In the genomic region with DNA sequence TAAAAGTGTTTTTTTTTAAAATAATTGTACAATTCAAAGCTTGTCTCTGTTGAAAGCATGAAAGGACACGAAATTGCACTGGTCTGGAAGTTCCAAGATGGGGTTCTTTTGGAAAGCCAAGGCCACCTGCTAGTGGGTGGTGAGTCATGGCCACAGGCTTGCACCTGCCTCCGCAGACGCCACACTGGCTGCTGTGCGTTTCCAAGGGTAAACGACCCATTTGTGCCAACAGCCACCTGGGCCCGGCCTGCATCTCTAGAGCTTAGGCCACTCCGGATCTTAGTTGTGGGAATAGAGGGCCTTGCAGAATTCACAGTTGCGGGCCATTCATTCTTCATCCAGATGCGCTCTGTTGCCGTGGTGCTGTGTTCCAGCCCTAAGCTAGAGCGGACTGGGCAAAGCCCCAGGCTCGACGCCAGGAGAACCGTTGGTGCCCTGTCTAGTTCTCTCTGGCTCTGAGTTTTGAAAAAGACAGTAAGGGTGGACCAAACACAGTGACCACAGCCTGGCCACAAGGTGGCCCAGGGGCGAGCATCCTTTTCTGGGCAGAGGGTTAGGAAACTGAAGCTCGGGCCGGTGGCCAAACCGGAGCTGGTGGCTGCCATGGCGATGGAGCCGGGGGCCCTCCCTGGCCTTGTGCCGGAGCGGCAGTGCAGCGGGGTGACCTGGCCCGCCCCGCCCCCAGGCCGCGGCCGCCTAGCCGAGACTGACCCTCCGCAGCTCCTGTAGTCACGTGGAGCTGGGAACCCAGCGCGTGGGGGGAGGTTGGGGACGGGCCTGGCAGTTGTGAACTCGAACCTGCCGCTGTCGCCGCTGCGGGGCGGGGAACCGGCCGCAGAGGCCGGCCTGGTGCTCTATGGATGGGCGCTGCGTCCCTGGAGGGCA, we compare ENCODE assay signal across 9 mouse cellular contexts. TPM values are rescaled to one million over a fixed set of nuclear protein-coding genes. Genes with fewer than 3 reads are reported as not detected.
A peak's percentile ranks its signal among the peaks of the same experiment; 100 is the strongest.
DNase-seq lines count a peak whose midpoint lies in the region; ATAC-seq and TF ChIP-seq lines count a peak whose summit lies in the region.
"Had no signal": no experiment of that assay in that cellular context is flagged by ENCODE, and none has a peak within 500 bp of the region (broad histone marks: within the 10 kb centered on the region; RNA-seq: fewer than 3 reads in every experiment).

A gene (plus strand): TSS at position 726 of the 885 bp plus-strand sequence.
A gene (plus strand): TSS at position 784 of the 885 bp plus-strand sequence.

- peak within 1 kb of the TSS; percentile 72 for H3K4me3 ChIP-seq in bone marrow macrophage, adult 2 months (ENCODE audit: insufficient read depth, low read length)
- H3K4me3 ChIP-seq in heart, embryonic 13.5 days = peak within 1 kb of the TSS; percentile 85
- peak within 1 kb of the TSS; percentile 69 for H3K4me3 ChIP-seq in kidney, postnatal 0 days (replicated peaks; ENCODE audit: low read depth, low read length)
- peak within 1 kb of the TSS; percentile 96 for H3K4me3 ChIP-seq in liver, adult 2 months (ENCODE audit: insufficient read depth, low read depth, low read length)

- H3K9me3 ChIP-seq in heart, embryonic 13.5 days = peaks cover 31% of the 10 kb centered on the region
- H3K9me3 ChIP-seq in kidney, postnatal 0 days (replicated peaks; ENCODE audit: low read length) = peaks cover 4% of the 10 kb centered on the region

- peaks cover 36% of the 10 kb centered on the region for H3K79me2 ChIP-seq in liver, adult 2 months (ENCODE audit: control insufficient read depth, insufficient read depth, low read length)

- peak within 1 kb of the TSS; percentile 80 for H3K4me2 ChIP-seq in heart, embryonic 13.5 days
- peak within 1 kb of the TSS; percentile 79 for H3K4me2 ChIP-seq in kidney, postnatal 0 days (ENCODE audit: low read length)

- H3K27me3 ChIP-seq in heart, embryonic 13.5 days (replicated peaks) = no peaks in the 10 kb centered on the region
- H3K27me3 ChIP-seq in kidney, postnatal 0 days (ENCODE audit: insufficient read depth, low read length) = no peaks in the 10 kb centered on the region
- H3K27me3 ChIP-seq in liver, adult 2 months (ENCODE audit: control insufficient read depth, insufficient read depth, low read length) = no peaks in the 10 kb centered on the region

- H3K9ac ChIP-seq in heart, embryonic 13.5 days = peak within 1 kb of the TSS; percentile 97
- peak within 1 kb of the TSS; percentile 84 for H3K9ac ChIP-seq in kidney, postnatal 0 days (ENCODE audit: low read depth, low read length)
- H3K9ac ChIP-seq in liver, adult 2 months (ENCODE audit: low read depth, low read length) = peak within 1 kb of the TSS; percentile 99

- ATAC-seq in heart, embryonic 13.5 days (ENCODE audit: extremely low read depth, insufficient number of reproducible peaks, low FRiP score, low TSS enrichment) = peak; percentile 77
- ATAC-seq in kidney, postnatal 0 days (replicated peaks; ENCODE audit: low FRiP score, low read depth) = peak; percentile 93

- peak within 1 kb of the TSS; percentile 72 for H3K27ac ChIP-seq in bone marrow macrophage, adult 2 months (ENCODE audit: insufficient read depth, low read depth, low read length)
- peak within 1 kb of the TSS; percentile 91 for H3K27ac ChIP-seq in heart, embryonic 13.5 days (replicated peaks)
- H3K27ac ChIP-seq in kidney, postnatal 0 days = peak within 1 kb of the TSS; percentile 97
- H3K27ac ChIP-seq in liver, adult 2 months (replicated peaks; ENCODE audit: insufficient read depth, low read depth, low read length) = peak within 1 kb of the TSS; percentile 99

- DNase-seq in 416B (ENCODE audit: low read depth) = peak; percentile 94
- DNase-seq in fibroblast of lung, adult 2 months (ENCODE audit: low read depth) = peak; percentile 61
- DNase-seq in kidney, postnatal 0 days (ENCODE audit: low spot score) = peak; percentile 90
- DNase-seq in liver, adult 2 months (ENCODE audit: extremely low read depth, low read depth, low spot score) = peak; percentile 89
- peak; percentile 31 to 63 for DNase-seq in monocyte, adult 2 months (ENCODE audit: low read depth in 1 of 2, low spot score in 2 of 2)
- DNase-seq in spleen, postnatal 10 days (ENCODE audit: low spot score in 2 of 2) = peak; percentile 47 to 78

- no peak for TF ChIP-seq CTCF in bone marrow macrophage, adult 2 months (IDR thresholded peaks at IDR 0.05; ENCODE audit: low read depth, low read length)
- peak; percentile 57 for TF ChIP-seq CTCF in kidney, postnatal 0 days (IDR thresholded peaks at IDR 0.05; ENCODE audit: low read depth)
- peak; percentile 68 for TF ChIP-seq CTCF in liver, adult 2 months (IDR thresholded peaks at IDR 0.05; ENCODE audit: low read depth, low read length)

- 9% methylated on average over 45 of the region's 45 CpGs for WGBS in heart, embryonic 13.5 days
- 7% methylated on average over 41 of the region's 45 CpGs for WGBS in kidney, postnatal 0 days
- WGBS in liver, adult 2 months = 3% methylated on average over 45 of the region's 45 CpGs

- no peak for TF ChIP-seq POLR2A in bone marrow macrophage, adult 2 months (IDR thresholded peaks at IDR 0.05; ENCODE audit: borderline replicate concordance, low read depth, low read length)
- TF ChIP-seq POLR2A in liver, adult 2 months (IDR thresholded peaks at IDR 0.05; ENCODE audit: extremely low read depth, insufficient read depth, low read length) = peak; percentile 84

- H3K4me1 ChIP-seq in bone marrow macrophage, adult 2 months (ENCODE audit: control insufficient read depth, insufficient read depth, low read length) = peaks cover 17% of the 10 kb centered on the region
- H3K4me1 ChIP-seq in heart, embryonic 13.5 days = peaks cover 35% of the 10 kb centered on the region
- peaks cover 14% of the 10 kb centered on the region for H3K4me1 ChIP-seq in kidney, postnatal 0 days (replicated peaks; ENCODE audit: insufficient read depth, low read length)
- H3K4me1 ChIP-seq in liver, adult 2 months (ENCODE audit: control insufficient read depth, insufficient read depth, low read length) = peaks cover 29% of the 10 kb centered on the region

- peaks cover 34% of the 10 kb centered on the region for H3K36me3 ChIP-seq in heart, embryonic 13.5 days
- H3K36me3 ChIP-seq in kidney, postnatal 0 days (ENCODE audit: insufficient read depth, low read length) = peaks cover 26% of the 10 kb centered on the region
- peaks cover 23% of the 10 kb centered on the region for H3K36me3 ChIP-seq in liver, adult 2 months (ENCODE audit: control insufficient read depth, insufficient read depth, low read length)

RNA-seq across cellular contexts. Expression of the first gene that starts in this region (rescaled TPM):
- polyA plus RNA-seq in bone marrow macrophage, adult 2 months (2012; ENCODE audit: insufficient read depth, insufficient read length, missing spikeins) = 10.7 and 13.3 TPM in 2 replicates
- polyA plus RNA-seq in heart, embryonic 13.5 days (2015; fragmentation: Nextera tagmentation; extraction: Ambion mirVana) = 22.5 and 24.6 TPM in 2 replicates
- 37.4 and 43.5 TPM in 2 replicates for polyA plus RNA-seq in kidney, postnatal 0 days (2015; fragmentation: Nextera tagmentation; extraction: Ambion mirVana)
- total RNA-seq in liver, adult 2 months (2014; rRNA removed) = 31.1 and 47.2 TPM in 2 replicates
- polyA plus RNA-seq in liver, adult 2 months (2012; rRNA removed) = 73.6 and 74.7 TPM in 2 replicates
- total RNA-seq: MEL had no signal

RNA-seq across cellular contexts. Expression of the second gene that starts in this region (rescaled TPM):
- polyA plus RNA-seq in bone marrow macrophage, adult 2 months (2012; ENCODE audit: insufficient read depth, insufficient read length, missing spikeins) = not detected in 2 replicates
- not detected in 2 replicates for polyA plus RNA-seq in heart, embryonic 13.5 days (2015; fragmentation: Nextera tagmentation; extraction: Ambion mirVana)
- not detected in 2 replicates for polyA plus RNA-seq in kidney, postnatal 0 days (2015; fragmentation: Nextera tagmentation; extraction: Ambion mirVana)
- not detected in 2 replicates for total RNA-seq in liver, adult 2 months (2014; rRNA removed)
- not detected in 2 replicates for polyA plus RNA-seq in liver, adult 2 months (2012; rRNA removed)
- total RNA-seq: MEL had no signal

Comparison
In these comparisons a context has a peak if more than half of its experiments do, and no peak if none do; other contexts are left out.
1. Peak in every context shown above with its lines: DNase-seq, ATAC-seq, H3K4me3 ChIP-seq and H3K27ac ChIP-seq.